Mouse (Mus musculus) midbrain, embryonic 13.5 days (tissue): ENCODE measurements around the gene Krt17. TPM values are rescaled to one million over a fixed set of nuclear protein-coding genes. Genes with fewer than 3 reads are reported as not detected.

Experiments
- ATAC-seq: fragments of 200-750 bp; cut with Nextera tagmentation; 2 replicates; pipeline ENCODE4 v1.8.0; 2017; ENCODE audit warnings: mild to moderate bottlenecking, moderate TSS enrichment, moderate library complexity
- H3K27ac ChIP-seq: fragments of 300-500 bp; sonication (generic); 2 replicates; pipeline ENCODE4 v1.5.1; 2015; ENCODE audit warnings: inconsistent platforms, mild to moderate bottlenecking, moderate library complexity
- H3K27me3 ChIP-seq: fragments of 300-500 bp; sonication (generic); 2 replicates; pipeline ENCODE4 v1.6.1; 2015; ENCODE audit warnings: mild to moderate bottlenecking, inconsistent platforms
- H3K36me3 ChIP-seq: fragments of 300-500 bp; sonication (generic); 2 replicates; pipeline ENCODE4 v1.6.1; 2015; ENCODE audit warnings: mild to moderate bottlenecking, inconsistent platforms
- H3K4me1 ChIP-seq: fragments of 300-500 bp; sonication (generic); replicated peaks from 2 replicates; pipeline ENCODE4 v1.6.1; 2015; ENCODE audit warnings: inconsistent platforms
- H3K4me2 ChIP-seq: fragments of 300-500 bp; sonication (generic); replicated peaks from 2 replicates; pipeline ENCODE4 v1.6.1; 2015; ENCODE audit warnings: moderate library complexity, mild to moderate bottlenecking, inconsistent platforms
- H3K4me3 ChIP-seq: fragments of 300-500 bp; sonication (generic); replicated peaks from 2 replicates; pipeline ENCODE4 v1.5.1; 2015; ENCODE audit warnings: mild to moderate bottlenecking, inconsistent platforms
- H3K9ac ChIP-seq: fragments of 300-500 bp; sonication (generic); replicated peaks from 2 replicates; pipeline ENCODE4 v1.6.1; 2015; ENCODE audit warnings: mild to moderate bottlenecking, inconsistent platforms
- H3K9me3 ChIP-seq: fragments of 300-500 bp; sonication (generic); 2 replicates; pipeline ENCODE4 v1.6.1; 2016; ENCODE audit warnings: mild to moderate bottlenecking, inconsistent platforms
- WGBS: fragments of 180-500 bp; shearing (Covaris S2); methylation state at CpG from one replicate; pipeline ENCODE4 v1.1.7; 2015; 5-methylcytosine and 5-hydroxymethylcytosine counted together
- polyA plus RNA-seq: library from polyadenylated mRNA; unstranded; fragments of >200 nt; fragmentation: Nextera tagmentation; extraction: Ambion mirVana; gene quantifications from 2 replicates; pipeline ENCODE4 v1.2.1, GENCODE M21; 2015

Gene Krt17
- polyA plus RNA-seq, 1 experiment from 2014 or later, result not detected

GRCm38 (mm10) chr11:100284988-100285387 lies 24.2 kb upstream of the Krt17 start:
- H3K9ac ChIP-seq, result no peak overlapping the region
- H3K4me1 ChIP-seq, result peaks cover 3% of the 10 kb centered on the region; the same call in 1 of the 2 replicates
- 85% methylated on average over 4 of the region's 4 CpGs for WGBS
- no peaks in the 10 kb centered on the region for H3K27me3 ChIP-seq
- no peaks in the 10 kb centered on the region for H3K9me3 ChIP-seq
- no peak overlapping the region for H3K27ac ChIP-seq
- no peak overlapping the region for H3K4me2 ChIP-seq
- H3K4me3 ChIP-seq, result no peak overlapping the region
- no peaks in the 10 kb centered on the region for H3K36me3 ChIP-seq
- no peak for ATAC-seq

- H3K9me3 ChIP-seq, result no peaks in the 10 kb centered on the region
- H3K27ac ChIP-seq, result no peak overlapping the region
- 22% methylated on average over 10 of the region's 10 CpGs for WGBS
- H3K36me3 ChIP-seq, result no peaks in the 10 kb centered on the region
- H3K9ac ChIP-seq, result no peak overlapping the region
- H3K4me2 ChIP-seq, result no peak overlapping the region
- ATAC-seq, result peak; percentile 38; the same call in 1 of the 2 replicates
- H3K4me1 ChIP-seq, result peaks cover 3% of the 10 kb centered on the region; the same call in 1 of the 2 replicates
- H3K4me3 ChIP-seq, result no peak overlapping the region
- H3K27me3 ChIP-seq, result no peaks in the 10 kb centered on the region
These were observed 21.7 kb upstream of the Krt17 start for GRCm38 (mm10) chr11:100282549-100282948.

- Histone ChIP-seq H3K9me3 (no peaks in the 10 kb centered on the region), H3K4me1 (peaks cover 3% of the 10 kb centered on the region; the same call in 1 of the 2 replicates), H3K27ac (no peak overlapping the region), H3K27me3 (no peaks in the 10 kb centered on the region), H3K36me3 (no peaks in the 10 kb centered on the region), H3K9ac (no peak overlapping the region), H3K4me2 (no peak overlapping the region), H3K4me3 (no peak overlapping the region)
- ATAC-seq, result peak; percentile 82
- WGBS, result 21% methylated on average over 11 of the region's 11 CpGs
These were observed 21.0 kb upstream of the Krt17 start for GRCm38 (mm10) chr11:100281596-100282544.

DNA sequence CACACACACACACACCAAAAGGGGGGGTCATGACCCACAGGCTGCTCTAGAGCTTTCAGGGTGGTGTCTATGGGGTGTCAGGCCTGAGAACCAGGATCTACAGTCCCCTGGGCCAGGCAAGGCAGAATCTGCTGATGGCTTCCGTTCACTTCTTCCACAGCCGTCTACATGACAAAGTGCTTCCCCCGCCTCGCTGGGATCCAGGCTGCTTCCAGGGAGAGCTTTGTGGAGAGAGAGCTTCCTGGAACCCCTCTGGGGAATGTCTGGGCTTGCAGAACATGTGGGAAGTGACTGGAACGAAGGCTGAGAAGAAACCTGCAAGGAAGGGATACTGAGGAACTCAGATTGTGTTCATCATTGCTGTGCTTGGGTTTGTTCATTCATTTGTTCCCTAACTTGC lies 17.9 kb upstream of the Krt17 start:
- H3K4me1 ChIP-seq, result no peaks in the 10 kb centered on the region
- 75% methylated on average over 5 of the region's 5 CpGs for WGBS
- no peak for ATAC-seq

DNA sequence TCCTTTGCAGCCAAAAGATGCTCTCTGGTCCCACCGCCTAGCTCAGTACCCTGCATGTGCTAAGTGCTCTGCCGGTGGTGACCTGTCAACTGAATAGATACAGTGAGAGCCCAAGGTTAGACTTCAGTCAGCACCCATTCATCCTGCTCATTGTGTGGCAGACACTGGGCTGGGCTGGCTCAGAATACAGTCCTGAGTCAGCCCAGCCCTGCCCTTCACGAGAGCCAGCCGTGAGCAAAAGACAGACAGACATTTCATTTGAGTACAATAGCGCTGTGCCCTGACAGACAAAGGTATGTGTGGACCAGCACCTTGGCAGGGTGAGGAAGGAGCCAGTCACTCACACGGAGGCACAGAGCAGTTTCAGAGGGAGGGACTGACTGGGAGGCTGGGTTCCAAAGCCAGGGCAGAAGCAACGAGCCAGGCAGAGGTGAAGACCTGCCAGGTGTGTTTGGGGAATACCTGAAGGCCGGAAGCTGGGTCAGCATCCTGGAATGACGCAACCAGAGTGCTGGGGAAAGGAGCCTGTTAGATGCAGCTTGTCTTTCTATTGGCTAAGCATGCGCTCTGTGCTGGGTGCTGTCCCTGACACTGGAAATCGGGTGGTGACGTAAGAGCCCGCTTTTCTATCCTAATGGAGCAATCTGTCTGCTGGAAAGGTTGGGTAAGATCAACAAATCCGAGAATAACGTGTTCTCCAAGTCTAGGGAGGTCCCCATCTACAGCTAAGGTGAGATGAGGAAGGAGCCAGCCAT lies 17.1 kb upstream of the Krt17 start:
- Histone ChIP-seq H3K27me3 (no peaks in the 10 kb centered on the region), H3K27ac (no peak overlapping the region), H3K9me3 (no peaks in the 10 kb centered on the region), H3K4me3 (no peak overlapping the region), H3K4me2 (no peak overlapping the region), H3K9ac (no peak overlapping the region), H3K4me1 (no peaks in the 10 kb centered on the region), H3K36me3 (no peaks in the 10 kb centered on the region)
- no peak for ATAC-seq
- WGBS, result 76% methylated on average over 15 of the region's 15 CpGs

More for the DNA sequence above, 17.9 kb upstream of the Krt17 start:
- H3K27ac ChIP-seq, result no peak overlapping the region
- no peak overlapping the region for H3K9ac ChIP-seq
- no peaks in the 10 kb centered on the region for H3K36me3 ChIP-seq
- no peaks in the 10 kb centered on the region for H3K9me3 ChIP-seq
- no peak overlapping the region for H3K4me3 ChIP-seq
- H3K4me2 ChIP-seq, result no peak overlapping the region
- no peaks in the 10 kb centered on the region for H3K27me3 ChIP-seq

GRCm38 (mm10) chr11:100275466-100275865 lies 14.6 kb upstream of the Krt17 start:
- Histone ChIP-seq H3K9me3 (no peaks in the 10 kb centered on the region), H3K4me3 (no peak overlapping the region), H3K36me3 (no peaks in the 10 kb centered on the region), H3K9ac (no peak overlapping the region), H3K4me2 (no peak overlapping the region), H3K27ac (no peak overlapping the region), H3K27me3 (no peaks in the 10 kb centered on the region), H3K4me1 (no peaks in the 10 kb centered on the region)
- WGBS, result 54% methylated on average over 5 of the region's 5 CpGs
- ATAC-seq, result no peak

DNA sequence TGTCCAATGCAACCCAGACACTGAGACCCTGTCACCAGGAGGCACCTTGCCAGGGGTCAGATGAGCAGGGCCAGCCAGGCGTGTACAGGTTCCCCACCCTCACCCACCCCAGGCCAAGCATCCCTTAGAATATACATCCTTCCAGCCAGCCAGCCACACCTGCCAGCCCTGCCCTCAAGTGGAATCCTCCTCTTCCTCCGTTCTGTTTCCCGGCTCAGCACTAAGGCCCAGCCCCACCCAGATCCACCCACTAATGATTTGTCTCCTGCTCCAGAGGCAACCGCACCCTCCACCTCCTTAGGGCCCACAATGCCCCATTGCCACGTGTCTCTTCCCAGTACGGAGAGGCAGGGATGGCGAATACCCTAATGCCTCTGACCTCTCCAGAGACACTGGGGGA lies 13.9 kb upstream of the Krt17 start:
- Histone ChIP-seq H3K9ac (no peak overlapping the region), H3K27me3 (no peaks in the 10 kb centered on the region), H3K4me1 (no peaks in the 10 kb centered on the region), H3K9me3 (no peaks in the 10 kb centered on the region), H3K27ac (no peak overlapping the region), H3K4me2 (no peak overlapping the region), H3K36me3 (no peaks in the 10 kb centered on the region), H3K4me3 (no peak overlapping the region)
- WGBS, result 65% methylated on average over 7 of the region's 7 CpGs
- no peak for ATAC-seq

- Histone ChIP-seq H3K27ac (no peak overlapping the region), H3K4me1 (no peaks in the 10 kb centered on the region), H3K27me3 (no peaks in the 10 kb centered on the region), H3K36me3 (no peaks in the 10 kb centered on the region), H3K4me2 (no peak overlapping the region), H3K4me3 (no peak overlapping the region), H3K9ac (no peak overlapping the region), H3K9me3 (no peaks in the 10 kb centered on the region)
- no peak for ATAC-seq
- 87% methylated on average over 1 of the region's 1 CpGs for WGBS
These were observed 11.0 kb upstream of the Krt17 start for GRCm38 (mm10) chr11:100271878-100272277.

DNA sequence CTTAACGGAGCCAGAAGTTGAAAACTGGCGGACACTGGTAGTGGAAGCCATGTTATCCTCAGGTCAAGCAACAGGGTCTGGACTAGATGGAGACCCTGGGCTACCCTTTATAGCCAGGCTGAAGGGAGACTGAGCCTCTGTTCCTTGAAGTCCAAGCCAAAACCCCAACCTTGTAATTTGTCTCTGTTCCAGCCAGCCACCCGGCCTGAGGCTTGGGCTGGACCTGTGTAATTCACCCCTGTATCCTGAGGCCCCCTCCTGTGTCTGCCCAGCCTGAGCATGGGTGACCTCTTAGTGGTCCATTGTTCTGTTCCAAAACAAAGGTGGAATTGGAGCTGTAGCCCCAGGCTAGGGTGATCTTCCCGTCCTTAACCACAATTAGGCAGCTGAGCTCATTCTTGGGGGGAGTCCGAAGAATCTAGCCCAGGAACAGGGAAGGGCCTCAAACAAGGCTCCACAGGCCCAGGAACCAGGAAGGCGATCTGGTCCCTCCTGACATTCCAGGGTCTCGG lies 9.0 kb upstream of the Krt17 start, which contains the start of gene Krt42:
Gene Krt42, minus strand, starts transcription at position 51 of the 512 bp plus-strand sequence.
- ATAC-seq, result no peak
- Histone ChIP-seq H3K4me3 (no peak within 1 kb of the TSS), H3K4me1 (no peaks in the 10 kb centered on the region), H3K9me3 (no peaks in the 10 kb centered on the region), H3K27me3 (no peaks in the 10 kb centered on the region), H3K9ac (no peak within 1 kb of the TSS), H3K4me2 (no peak within 1 kb of the TSS), H3K36me3 (no peaks in the 10 kb centered on the region), H3K27ac (no peak within 1 kb of the TSS)
- WGBS, result 90% methylated on average over 7 of the region's 7 CpGs

DNA sequence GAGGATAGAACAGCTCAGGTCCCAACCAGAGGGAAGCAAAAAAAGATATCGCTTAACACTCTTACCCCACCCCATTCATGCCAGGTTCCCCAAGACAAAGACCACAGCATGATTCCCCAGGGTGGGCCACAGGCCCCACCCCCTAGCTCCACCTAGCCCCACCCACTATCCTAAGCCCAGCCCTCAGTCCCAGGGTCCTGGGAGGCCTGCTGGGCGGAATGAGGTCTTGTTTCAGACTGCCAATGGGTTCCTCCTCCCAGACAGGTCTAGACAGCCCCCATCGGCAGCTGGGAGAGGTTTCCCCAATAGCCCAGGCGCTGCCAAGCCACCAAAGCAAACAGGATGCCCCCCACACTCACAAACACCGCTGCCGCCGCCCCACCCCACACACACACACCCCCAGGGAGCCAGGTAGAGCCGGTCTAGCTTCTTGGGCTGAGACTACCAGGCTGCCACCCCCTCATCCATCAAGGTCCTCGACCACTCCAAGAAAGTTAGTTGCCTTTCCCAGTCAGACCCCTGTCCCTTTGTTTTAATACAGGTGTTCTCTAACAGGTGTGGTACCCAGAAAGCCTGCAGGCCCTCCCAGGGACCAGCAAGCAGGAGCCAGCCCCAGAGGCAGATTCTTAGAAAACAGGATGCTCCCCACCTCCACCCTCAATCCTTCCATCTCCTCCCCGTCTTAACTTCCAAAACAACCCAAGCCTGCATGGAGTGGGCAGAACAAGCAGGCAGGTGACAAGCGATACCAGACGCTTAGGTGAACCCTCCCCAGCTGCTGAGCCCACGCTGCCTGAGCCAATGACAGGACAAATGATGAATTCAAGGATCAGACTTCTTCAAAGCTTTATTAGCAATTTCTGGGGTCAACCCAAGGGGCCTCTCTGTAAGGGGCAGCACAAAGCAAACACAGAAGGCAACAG lies 1.5 kb upstream of the Krt17 start:
- no peak for ATAC-seq
- no peak overlapping the region for H3K27ac ChIP-seq
- no peak overlapping the region for H3K4me3 ChIP-seq
- WGBS, result 30% methylated on average over 13 of the region's 13 CpGs
- H3K4me1 ChIP-seq, result no peaks in the 10 kb centered on the region
- H3K36me3 ChIP-seq, result no peaks in the 10 kb centered on the region
- no peaks in the 10 kb centered on the region for H3K27me3 ChIP-seq
- H3K9ac ChIP-seq, result no peak overlapping the region
- H3K4me2 ChIP-seq, result no peak overlapping the region
- H3K9me3 ChIP-seq, result no peaks in the 10 kb centered on the region

DNA sequence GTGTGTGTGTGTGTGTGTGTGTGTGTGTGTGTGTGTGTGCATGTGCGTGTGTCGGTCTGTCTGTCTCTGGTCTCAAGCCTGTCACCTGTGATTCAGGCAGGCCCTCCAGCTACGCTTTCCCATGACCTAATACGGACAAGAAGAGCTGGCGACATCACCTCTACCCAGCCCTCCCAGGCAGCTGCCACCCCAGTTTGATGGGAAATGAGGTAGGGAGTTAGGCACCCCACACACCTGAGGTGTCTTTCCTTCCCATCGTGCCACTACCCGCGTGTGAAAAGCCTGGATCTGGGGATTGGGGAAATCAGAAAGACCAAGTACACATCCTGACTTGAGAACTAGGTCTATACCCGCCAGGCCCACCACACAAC lies 391 bp upstream of the Krt17 start:
- Histone ChIP-seq H3K27ac (no peak overlapping the region), H3K9me3 (no peaks in the 10 kb centered on the region), H3K4me3 (no peak overlapping the region), H3K27me3 (no peaks in the 10 kb centered on the region), H3K9ac (no peak overlapping the region), H3K4me2 (no peak overlapping the region), H3K4me1 (0 out of 2 replicates have a peak, but pooled peaks cover 3% of the 10 kb centered on the region), H3K36me3 (no peaks in the 10 kb centered on the region)
- no peak for ATAC-seq
- 86% methylated on average over 9 of the region's 9 CpGs for WGBS
